Mouse (Mus musculus) myocyte (in vitro differentiated cells): ENCODE results near the gene Rfx4. TPM values are rescaled to one million over a fixed set of nuclear protein-coding genes. Genes with fewer than 3 reads are reported as not detected.

Experiments
- H3K27me3 ChIP-seq: one replicate; pipeline ENCODE4 v1.6.1; 2011; ENCODE audit not compliant: control insufficient read depth, insufficient read depth, insufficient read length
- H3K36me3 ChIP-seq: one replicate; pipeline ENCODE4 v1.6.1; 2011; ENCODE audit not compliant: control insufficient read depth, insufficient read depth
- H3K4me2 ChIP-seq: one replicate; pipeline ENCODE4 v1.6.1; 2011; ENCODE audit warnings: low read depth, control low read depth
- H3K4me3 ChIP-seq: one replicate; pipeline ENCODE4 v1.5.1; 2011; ENCODE audit warnings: mild to moderate bottlenecking, control low read depth, moderate library complexity
- H3K79me2 ChIP-seq: one replicate; pipeline ENCODE4 v1.6.1; 2011; ENCODE audit not compliant: control insufficient read depth, insufficient read depth
- H3ac ChIP-seq: one replicate; pipeline ENCODE4 v1.6.1; 2011; ENCODE audit not compliant: control insufficient read depth, insufficient read length
- CEBPB ChIP-seq: IDR thresholded peaks from 2 replicates; pipeline ENCODE4 v1.6.1; 2011; ENCODE audit warnings: mild to moderate bottlenecking, moderate library complexity; ENCODE audit not compliant: poor library complexity, insufficient read depth, severe bottlenecking
- E2F4 ChIP-seq: IDR thresholded peaks from one replicate; pipeline ENCODE4 v1.6.1; 2011; ENCODE audit warnings: mild to moderate bottlenecking, control low read depth, moderate library complexity; ENCODE audit not compliant: insufficient read depth
- MAX ChIP-seq: IDR thresholded peaks from one replicate; pipeline ENCODE4 v1.6.1; 2011; ENCODE audit warnings: low read depth, mild to moderate bottlenecking, control low read depth
- MYOD1 ChIP-seq, 3 experiments: IDR thresholded peaks; one replicate each; pipeline ENCODE4 v1.6.1; 2011; ENCODE audit warnings: control low read depth in 2 of 3, low read depth in 2 of 3, mild to moderate bottlenecking in 2 of 3, moderate library complexity in 1 of 3; ENCODE audit not compliant: insufficient read length in 2 of 3, control insufficient read depth in 1 of 3
- MYOG ChIP-seq, 3 experiments: IDR thresholded peaks; one replicate each; pipeline ENCODE4 v1.6.1; 2011; ENCODE audit warnings: control low read depth in 2 of 3, low read depth in 2 of 3, mild to moderate bottlenecking in 2 of 3; ENCODE audit not compliant: insufficient read length in 2 of 3, control insufficient read depth in 1 of 3, insufficient read depth in 1 of 3
- POLR2A ChIP-seq: IDR thresholded peaks from one replicate; pipeline ENCODE4 v1.6.1; 2011; ENCODE audit warnings: low read depth, mild to moderate bottlenecking, control low read depth, moderate library complexity; ENCODE audit not compliant: insufficient read length
- POLR2AphosphoS2 ChIP-seq: IDR thresholded peaks from one replicate; pipeline ENCODE4 v1.6.1; 2011; ENCODE audit warnings: low read depth, control low read depth; ENCODE audit not compliant: insufficient read length
- REST ChIP-seq: IDR thresholded peaks from one replicate; pipeline ENCODE4 v1.6.1; 2011; ENCODE audit warnings: mild to moderate bottlenecking, control low read depth, moderate library complexity; ENCODE audit not compliant: insufficient read depth, insufficient read length
- SRF ChIP-seq: IDR thresholded peaks from one replicate; pipeline ENCODE4 v1.6.1; 2011; ENCODE audit warnings: low read depth; ENCODE audit not compliant: control insufficient read depth, insufficient read length
- TCF12 ChIP-seq: IDR thresholded peaks from one replicate; pipeline ENCODE4 v1.6.1; 2011; ENCODE audit warnings: mild to moderate bottlenecking, control low read depth; ENCODE audit not compliant: poor library complexity, insufficient read depth, severe bottlenecking
- TCF3 ChIP-seq: IDR thresholded peaks from one replicate; pipeline ENCODE4 v1.6.1; 2011; ENCODE audit warnings: low read depth, control low read depth; ENCODE audit not compliant: insufficient read length
- USF1 ChIP-seq: IDR thresholded peaks from one replicate; pipeline ENCODE4 v1.6.1; 2011; ENCODE audit warnings: low read depth, mild to moderate bottlenecking, control low read depth, moderate library complexity
- polyA plus RNA-seq: library from polyadenylated mRNA; unstranded; fragments of >200 nt; fragmentation: generic; extraction: Trizol; gene quantifications from one replicate; pipeline ENCODE4 v1.2.1, GENCODE M21; 2012; ENCODE audit warnings: missing spikeins

Gene Rfx4
- polyA plus RNA-seq, 1 experiment = 0.12 TPM

- no peak overlapping the region for H3K4me3 ChIP-seq
- H3K4me2 ChIP-seq = no peak overlapping the region
- H3K27me3 ChIP-seq = peaks cover 30% of the 10 kb centered on the region
- H3K36me3 ChIP-seq = no peaks in the 10 kb centered on the region
- no peaks in the 10 kb centered on the region for H3K79me2 ChIP-seq
- H3ac ChIP-seq = no peak overlapping the region
- no peak for TF ChIP-seq SRF
Measured at GRCm38 (mm10) chr10:84754851-84755785, 744 bp upstream of the Rfx4 start.

- TF ChIP-seq MYOD1 (IDR thresholded peaks at IDR 0.05; ENCODE audit: control insufficient read depth in 1 of 3, insufficient read length in 2 of 3, low read depth in 2 of 3) = no peak
- TF ChIP-seq POLR2AphosphoS2 = no peak
- TF ChIP-seq CEBPB = no peak
- no peak for TF ChIP-seq POLR2A
- no peak for TF ChIP-seq E2F4
- Histone ChIP-seq H3K4me2 (no peak overlapping the region), H3K36me3 (no peaks in the 10 kb centered on the region), H3K27me3 (peaks cover 30% of the 10 kb centered on the region), H3K4me3 (no peak overlapping the region), H3ac (no peak overlapping the region), H3K79me2 (no peaks in the 10 kb centered on the region)
Measured at GRCm38 (mm10) chr10:84756435-84757095, 703 bp downstream of the Rfx4 start.

- TF ChIP-seq MYOG (IDR thresholded peaks at IDR 0.05; ENCODE audit: control insufficient read depth in 1 of 3, insufficient read depth in 1 of 3, insufficient read length in 2 of 3, low read depth in 2 of 3) = peak in 2 of 3 experiments; percentile 77 to 82
- TF ChIP-seq MYOD1 (IDR thresholded peaks at IDR 0.05; ENCODE audit: control insufficient read depth in 1 of 3, insufficient read length in 2 of 3, low read depth in 2 of 3) = peak in 2 of 3 experiments; percentile 44 to 77
- TF ChIP-seq MAX = no peak
- Histone ChIP-seq H3K4me2 (no peak overlapping the region), H3ac (no peak overlapping the region), H3K79me2 (no peaks in the 10 kb centered on the region), H3K36me3 (no peaks in the 10 kb centered on the region), H3K4me3 (no peak overlapping the region), H3K27me3 (peaks cover 39% of the 10 kb centered on the region)
Measured at GRCm38 (mm10) chr10:84757426-84758199, 1.8 kb downstream of the Rfx4 start.

GRCm38 (mm10) chr10:84758200-84758468, 2.3 kb downstream of the Rfx4 start:
- Histone ChIP-seq H3K79me2 (no peaks in the 10 kb centered on the region), H3K27me3 (peaks cover 43% of the 10 kb centered on the region), H3K4me2 (no peak overlapping the region), H3K36me3 (no peaks in the 10 kb centered on the region), H3ac (no peak overlapping the region), H3K4me3 (no peak overlapping the region)
- TF ChIP-seq TCF12 (no peak), SRF (no peak), TCF3 (no peak), POLR2A (no peak), POLR2AphosphoS2 (no peak), MYOD1 (IDR thresholded peaks at IDR 0.05; ENCODE audit: control insufficient read depth in 1 of 3, insufficient read length in 2 of 3, low read depth in 2 of 3) (no peak)

- Histone ChIP-seq H3K27me3 (peaks cover 44% of the 10 kb centered on the region), H3K36me3 (no peaks in the 10 kb centered on the region), H3K4me3 (no peak overlapping the region), H3K79me2 (no peaks in the 10 kb centered on the region), H3ac (no peak overlapping the region), H3K4me2 (no peak overlapping the region)
- TF ChIP-seq POLR2AphosphoS2 (no peak), SRF (no peak), CEBPB (no peak), E2F4 (no peak), TCF12 (no peak), TCF3 (no peak), MYOG (IDR thresholded peaks at IDR 0.05; ENCODE audit: control insufficient read depth in 1 of 3, insufficient read depth in 1 of 3, insufficient read length in 2 of 3, low read depth in 2 of 3) (no peak), MAX (no peak), POLR2A (no peak), USF1 (no peak), REST (no peak), MYOD1 (IDR thresholded peaks at IDR 0.05; ENCODE audit: control insufficient read depth in 1 of 3, insufficient read length in 2 of 3, low read depth in 2 of 3) (no peak)
Measured at GRCm38 (mm10) chr10:84758483-84759431, 2.9 kb downstream of the Rfx4 start.
